In genomic region chr12:32017636-32018375, GRCm38 (mm10) we compare ENCODE assay signal across 9 mouse cellular contexts. TPM values are rescaled to one million over a fixed set of nuclear protein-coding genes. Genes with fewer than 3 reads are reported as not detected.
DNase-seq lines count a peak whose midpoint lies in the region; ATAC-seq and TF ChIP-seq lines count a peak whose summit lies in the region.
"Had no signal": no experiment of that assay in that cellular context is flagged by ENCODE, and none has a peak within 500 bp of the region (broad histone marks: within the 10 kb centered on the region; RNA-seq: fewer than 3 reads in every experiment).

No protein-coding gene starts in this region.

- no peak for TF ChIP-seq CTCF in heart, adult 2 months (IDR thresholded peaks at IDR 0.05)
- TF ChIP-seq CTCF in liver, postnatal 0 days (IDR thresholded peaks at IDR 0.05; ENCODE audit: low read depth): 0 out of 2 replicates have a peak, but pooled peaks have one; percentile 4
- no peak for TF ChIP-seq CTCF in hindbrain, postnatal 0 days (IDR thresholded peaks at IDR 0.05; ENCODE audit: low read depth)

- H3K27ac ChIP-seq in hindbrain, embryonic 15.5 days (replicated peaks): no peak overlapping the region
- H3K27ac ChIP-seq in hindbrain, embryonic 12.5 days: no peak overlapping the region
- H3K27ac ChIP-seq in heart, adult 2 months: no peak overlapping the region
- H3K27ac ChIP-seq in liver, postnatal 0 days (ENCODE audit: low read depth): peak overlapping the region; percentile 79
- no peak overlapping the region for H3K27ac ChIP-seq in hindbrain, postnatal 0 days
- H3K27ac ChIP-seq: neural tube, embryonic 13.5 days had no signal

- WGBS in hindbrain, embryonic 15.5 days: 72% methylated on average over 7 of the region's 7 CpGs
- 71% methylated on average over 7 of the region's 7 CpGs for WGBS in hindbrain, embryonic 12.5 days
- WGBS in heart, adult 2 months: 21% methylated on average over 7 of the region's 7 CpGs
- 6% methylated on average over 7 of the region's 7 CpGs for WGBS in liver, postnatal 0 days (ENCODE audit: insufficient replicate concordance)
- WGBS in hindbrain, postnatal 0 days: 67% methylated on average over 7 of the region's 7 CpGs

- TF ChIP-seq POLR2A in heart, adult 2 months (IDR thresholded peaks at IDR 0.05; ENCODE audit: insufficient read depth, low read depth, low read length): no peak

- no peaks in the 10 kb centered on the region for H3K9me3 ChIP-seq in hindbrain, embryonic 15.5 days
- no peaks in the 10 kb centered on the region for H3K9me3 ChIP-seq in hindbrain, embryonic 12.5 days (replicated peaks)
- H3K9me3 ChIP-seq in liver, postnatal 0 days (ENCODE audit: low read length): no peaks in the 10 kb centered on the region
- no peaks in the 10 kb centered on the region for H3K9me3 ChIP-seq in hindbrain, postnatal 0 days (ENCODE audit: low read length)
- H3K9me3 ChIP-seq: neural tube, embryonic 13.5 days had no signal

- intact Hi-C loops in heart, adult 2 months (cut with DNase I): no loop called here

- no peaks in the 10 kb centered on the region for H3K79me2 ChIP-seq in heart, adult 2 months (replicated peaks; ENCODE audit: control insufficient read depth, insufficient read depth, low read length)

- H3K4me1 ChIP-seq in hindbrain, embryonic 15.5 days (replicated peaks): peaks cover 23% of the 10 kb centered on the region
- peaks cover 15% of the 10 kb centered on the region for H3K4me1 ChIP-seq in hindbrain, embryonic 12.5 days
- H3K4me1 ChIP-seq in heart, adult 2 months (ENCODE audit: control insufficient read depth, insufficient read depth, low read length): peaks cover 1% of the 10 kb centered on the region; the same call in 1 of the 2 replicates
- peaks cover 22% of the 10 kb centered on the region for H3K4me1 ChIP-seq in liver, postnatal 0 days (ENCODE audit: insufficient read depth)
- peaks cover 4% of the 10 kb centered on the region; the same call in 1 of the 2 replicates for H3K4me1 ChIP-seq in hindbrain, postnatal 0 days (ENCODE audit: insufficient read depth, low read length)

- peak; percentile 12; the same call in 1 of the 2 replicates for ATAC-seq in hindbrain, embryonic 15.5 days (ENCODE audit: low FRiP score, low read depth)
- no peak for ATAC-seq in hindbrain, embryonic 12.5 days (ENCODE audit: low FRiP score)
- ATAC-seq in liver, postnatal 0 days: peak; percentile 92
- ATAC-seq in hindbrain, postnatal 0 days: no peak

- peak; percentile 21 to 34 for DNase-seq in heart, adult 2 months
- DNase-seq in liver, postnatal 0 days: peak; percentile 50
- DNase-seq in thymus, adult 18-20 months: peak; percentile 21 to 44
- DNase-seq in kidney, postnatal 25 days: no peak
- no peak for DNase-seq in hindbrain, postnatal 0 days (ENCODE audit: low spot score)
- DNase-seq in cerebellum, adult 18-20 months: no peak

- no peaks in the 10 kb centered on the region for H3K27me3 ChIP-seq in hindbrain, embryonic 15.5 days
- no peaks in the 10 kb centered on the region for H3K27me3 ChIP-seq in hindbrain, embryonic 12.5 days
- H3K27me3 ChIP-seq in heart, adult 2 months (ENCODE audit: control insufficient read depth, insufficient read depth, low read length): no peaks in the 10 kb centered on the region
- no peaks in the 10 kb centered on the region for H3K27me3 ChIP-seq in liver, postnatal 0 days (ENCODE audit: insufficient read depth, low read length)
- H3K27me3 ChIP-seq in hindbrain, postnatal 0 days (ENCODE audit: insufficient read depth, low read length): no peaks in the 10 kb centered on the region
- H3K27me3 ChIP-seq: neural tube, embryonic 13.5 days had no signal

- no peak overlapping the region for H3K4me2 ChIP-seq in hindbrain, embryonic 15.5 days
- no peak overlapping the region for H3K4me2 ChIP-seq in hindbrain, embryonic 12.5 days (replicated peaks)
- peak overlapping the region; percentile 50 for H3K4me2 ChIP-seq in liver, postnatal 0 days (ENCODE audit: low read depth, low read length)
- H3K4me2 ChIP-seq in hindbrain, postnatal 0 days (ENCODE audit: low read depth, low read length): no peak overlapping the region
- H3K4me2 ChIP-seq: neural tube, embryonic 13.5 days had no signal

- H3K36me3 ChIP-seq in hindbrain, embryonic 15.5 days: no peaks in the 10 kb centered on the region
- H3K36me3 ChIP-seq in hindbrain, embryonic 12.5 days: no peaks in the 10 kb centered on the region
- no peaks in the 10 kb centered on the region for H3K36me3 ChIP-seq in heart, adult 2 months (ENCODE audit: control insufficient read depth, insufficient read depth, low read length)
- 0 out of 2 replicates have a peak, but pooled peaks cover 2% of the 10 kb centered on the region for H3K36me3 ChIP-seq in liver, postnatal 0 days (replicated peaks; ENCODE audit: insufficient read depth, low read length)
- H3K36me3 ChIP-seq in hindbrain, postnatal 0 days (ENCODE audit: insufficient read depth, low read length): no peaks in the 10 kb centered on the region
- H3K36me3 ChIP-seq: neural tube, embryonic 13.5 days had no signal

- TF ChIP-seq EP300 in heart, adult 2 months (IDR thresholded peaks at IDR 0.05; ENCODE audit: insufficient read depth, low read depth, low read length): no peak
- TF ChIP-seq EP300 in liver, postnatal 0 days (IDR thresholded peaks at IDR 0.05; ENCODE audit: low read depth): peak; percentile 60; the same call in 1 of the 2 replicates

- no peak overlapping the region for H3K9ac ChIP-seq in hindbrain, embryonic 15.5 days
- no peak overlapping the region for H3K9ac ChIP-seq in hindbrain, embryonic 12.5 days
- H3K9ac ChIP-seq in heart, adult 2 months (ENCODE audit: low read depth, low read length): no peak overlapping the region
- peak overlapping the region; percentile 42 for H3K9ac ChIP-seq in liver, postnatal 0 days (replicated peaks)
- no peak overlapping the region for H3K9ac ChIP-seq in hindbrain, postnatal 0 days (replicated peaks; ENCODE audit: low read length)
- H3K9ac ChIP-seq: neural tube, embryonic 13.5 days had no signal

- H3K4me3 ChIP-seq in hindbrain, embryonic 15.5 days: no peak overlapping the region
- H3K4me3 ChIP-seq in hindbrain, embryonic 12.5 days: no peak overlapping the region
- no peak overlapping the region for H3K4me3 ChIP-seq in heart, adult 2 months
- H3K4me3 ChIP-seq in liver, postnatal 0 days (ENCODE audit: low read depth, low read length): 0 out of 2 replicates have a peak overlapping the region, but pooled peaks have one; percentile 2
- H3K4me3 ChIP-seq in hindbrain, postnatal 0 days (ENCODE audit: low read length): no peak overlapping the region
- H3K4me3 ChIP-seq: neural tube, embryonic 13.5 days had no signal

RNA-seq across cellular contexts. Expression of gene Prkar2b, which starts 43.3 kb away (rescaled TPM):
- polyA plus RNA-seq in hindbrain, embryonic 15.5 days (2015; fragmentation: Nextera tagmentation; extraction: Ambion mirVana): 129 and 138 TPM in 2 replicates
- 89.0 and 95.7 TPM in 2 replicates for polyA plus RNA-seq in hindbrain, embryonic 12.5 days (2016; fragmentation: Nextera tagmentation; extraction: Ambion mirVana)
- 10 to 100 TPM in 1 of 2 experiments, 1 to 10 TPM in 1; 5.4 to 10.4 TPM for total RNA-seq in heart, adult 2 months (2021)
- 5.9 and 7.9 TPM in 2 replicates for polyA plus RNA-seq in heart, adult 2 months (2012; rRNA removed)
- polyA plus RNA-seq in liver, postnatal 0 days (2015; fragmentation: Nextera tagmentation; extraction: Ambion mirVana): 34.0 and 34.6 TPM in 2 replicates
- 124 and 163 TPM in 2 replicates for total RNA-seq in hindbrain, postnatal 0 days (2014; rRNA removed)
- polyA plus RNA-seq in hindbrain, postnatal 0 days (2015; fragmentation: Nextera tagmentation; extraction: Ambion mirVana): 97.3 and 102 TPM in 2 replicates

Comparison
In these comparisons a context has a peak if more than half of its experiments do, and no peak if none do; other contexts are left out.
1. ATAC-seq: peak in hindbrain, embryonic 15.5 days (single experiment) and liver, postnatal 0 days (single experiment); none in hindbrain, embryonic 12.5 days (single experiment) and hindbrain, postnatal 0 days (single experiment).
2. DNase-seq: peak in heart, adult 2 months (2 of 2), liver, postnatal 0 days (single experiment) and thymus, adult 18-20 months (2 of 2); none in kidney, postnatal 25 days (0 of 2), hindbrain, postnatal 0 days (single experiment) and cerebellum, adult 18-20 months (0 of 2).